Mouse (Mus musculus) telencephalon, adult 2 months (tissue): ENCODE results near the gene Pink1.
A peak's percentile ranks its signal among the peaks of the same experiment; 100 is the strongest.

Experiments used
- DNase-seq: peaks from one replicate; pipeline ENCODE4 v3.0.0-alpha.2; 2011; ENCODE audit warnings: low read depth, low spot score

The Pink1 gene

DNA sequence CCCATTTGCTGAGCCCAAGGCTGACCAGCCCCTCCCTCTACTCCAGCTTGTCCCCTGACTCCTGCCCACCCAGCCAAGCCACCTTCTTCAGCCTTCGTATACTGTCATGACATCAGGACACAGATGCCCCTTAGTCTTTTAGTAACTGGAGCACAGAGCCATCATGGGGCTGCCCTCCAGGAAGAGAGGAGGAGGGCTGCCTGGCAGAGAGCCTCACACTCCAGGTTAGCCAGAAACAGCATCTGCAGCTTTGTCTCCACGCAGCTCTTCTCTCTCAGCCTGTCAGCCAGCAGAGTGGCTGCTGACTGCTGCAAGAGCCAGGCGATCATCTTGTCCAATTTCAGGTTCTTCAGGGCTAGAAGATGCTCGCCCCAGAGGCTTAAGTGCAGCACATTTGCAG is 12.3 kb downstream of the Pink1 start:
- no peak for DNase-seq

GRCm38 (mm10) chr4:138313021-138313420 is 13.1 kb downstream of the Pink1 start:
- no peak for DNase-seq

DNA sequence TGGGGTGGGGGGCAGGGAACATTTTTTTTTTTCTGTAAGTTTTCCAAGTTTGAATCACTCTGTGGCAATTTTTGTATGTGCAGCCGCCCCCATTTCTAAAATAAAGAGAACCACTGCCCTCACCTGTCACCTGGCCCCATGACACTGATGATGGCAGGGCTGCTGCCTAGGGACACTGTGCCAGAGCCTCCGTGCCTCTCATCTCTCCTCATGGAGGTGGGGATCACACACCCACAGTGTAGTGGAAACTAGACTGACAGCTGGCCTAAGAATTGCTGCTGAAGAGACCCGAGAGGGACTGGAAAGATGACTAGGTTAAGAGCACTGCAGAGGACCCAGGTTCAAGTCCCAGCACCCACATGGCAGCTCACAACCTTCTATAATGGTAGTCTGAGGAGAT is 14.0 kb downstream of the Pink1 start:
- no peak for DNase-seq

GRCm38 (mm10) chr4:138311595-138311994 is 14.5 kb downstream of the Pink1 start:
- DNase-seq = no peak

- DNase-seq = no peak
Measured at GRCm38 (mm10) chr4:138310311-138310910, 15.7 kb downstream of the Pink1 start.

- DNase-seq = no peak
Measured at GRCm38 (mm10) chr4:138307739-138308138, 18.4 kb downstream of the Pink1 start.

- no peak for DNase-seq
Measured at GRCm38 (mm10) chr4:138307025-138307424, 19.1 kb downstream of the Pink1 start.

- DNase-seq = peak; percentile 99
Measured at GRCm38 (mm10) chr4:138304340-138305104, 21.6 kb downstream of the Pink1 start, which contains the start of gene Ddost. Ddost (plus strand) TSS chr4:138304730.

- DNase-seq = no peak
Measured at GRCm38 (mm10) chr4:138303742-138304141, 22.4 kb downstream of the Pink1 start.

DNA sequence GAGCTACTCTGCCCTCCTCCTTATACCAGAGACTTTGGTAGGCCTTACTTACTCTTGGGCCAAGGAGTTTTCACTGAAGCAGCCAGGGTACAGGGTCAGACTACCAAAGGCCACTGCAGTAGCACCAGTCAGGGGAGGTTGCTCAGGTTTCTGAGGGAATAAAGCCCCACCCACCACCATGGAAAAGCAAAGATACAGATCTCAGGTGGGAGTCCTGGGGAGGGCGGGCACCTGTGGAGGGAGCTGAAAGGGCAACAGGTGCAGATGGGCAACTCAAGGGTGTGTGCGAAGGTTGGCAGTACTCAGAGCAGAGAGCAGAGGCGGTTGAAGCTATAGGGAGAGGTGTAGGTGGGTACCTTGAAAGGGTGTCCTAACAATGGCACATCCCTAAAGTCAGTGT is 23.1 kb downstream of the Pink1 start:
- no peak for DNase-seq

DNA sequence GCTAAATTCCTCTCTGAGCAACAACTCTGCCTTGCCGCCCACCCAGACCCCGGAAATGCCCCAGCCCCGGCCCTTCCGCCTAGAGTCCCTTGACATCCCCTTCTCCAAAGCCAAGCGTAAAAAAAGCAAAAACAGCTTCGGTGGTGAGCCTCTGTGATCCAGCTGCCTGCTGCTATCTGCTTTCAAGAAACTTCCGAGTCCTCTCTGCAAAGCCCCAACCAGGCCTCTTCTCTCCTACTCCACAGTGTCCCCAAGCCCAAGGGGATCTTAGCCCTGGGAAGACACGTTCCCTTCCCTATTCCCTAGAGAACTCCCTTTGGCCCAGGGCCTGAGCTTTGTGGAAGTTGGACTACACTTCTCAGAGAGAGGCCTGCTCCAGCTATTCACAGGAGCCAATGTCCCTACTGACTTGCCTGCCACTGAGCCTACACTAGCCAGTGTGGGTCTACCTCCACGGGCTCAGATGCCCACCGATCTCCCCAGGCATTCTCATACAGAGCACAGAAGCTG is 24.8 kb downstream of the Pink1 start:
- no peak for DNase-seq

- no peak for DNase-seq
Measured at GRCm38 (mm10) chr4:138293949-138294550, 32.1 kb downstream of the Pink1 start.

- no peak for DNase-seq
Measured at GRCm38 (mm10) chr4:138293261-138293948, 32.7 kb downstream of the Pink1 start.

DNA sequence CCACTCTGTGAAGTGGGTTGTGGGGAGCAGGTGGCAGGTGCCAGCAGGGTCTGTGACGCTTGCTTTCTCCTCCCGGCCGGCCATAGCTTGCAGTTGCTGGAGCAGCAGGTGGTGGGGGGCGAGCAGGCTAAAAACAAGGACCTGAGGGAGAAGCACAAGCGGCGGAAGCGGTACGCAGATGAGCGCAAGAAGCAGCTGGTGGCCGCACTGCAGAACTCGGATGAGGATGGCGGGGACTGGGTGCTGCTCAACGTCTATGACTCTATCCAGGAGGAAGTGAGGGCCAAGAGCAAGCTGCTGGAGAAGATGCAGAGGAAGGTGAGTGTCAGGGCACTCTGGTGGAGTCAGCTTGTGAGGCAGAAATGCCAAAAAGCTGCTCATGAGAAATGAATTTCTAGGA is 34.1 kb downstream of the Pink1 start:
- DNase-seq = no peak

DNA sequence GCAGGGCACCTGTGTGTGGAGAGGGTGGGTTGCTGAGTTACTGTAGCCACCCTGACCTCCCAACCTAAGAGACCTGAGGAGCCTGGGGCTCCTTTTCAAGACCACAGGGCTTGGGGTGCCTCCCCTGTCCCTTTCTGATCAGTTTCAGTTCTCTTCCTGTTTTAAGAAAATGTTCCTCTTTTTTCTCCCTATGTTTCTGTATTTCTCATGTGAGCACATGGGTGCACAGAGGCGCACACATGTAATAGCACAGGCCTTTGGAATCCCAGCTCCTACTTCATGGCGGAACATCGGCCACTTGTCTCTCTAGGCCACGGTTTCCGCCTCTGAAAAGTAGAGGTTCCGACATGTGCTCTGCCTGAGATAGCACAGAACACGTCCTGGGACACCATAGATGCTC is 37.4 kb downstream of the Pink1 start:
- no peak for DNase-seq

- DNase-seq = no peak
Measured at GRCm38 (mm10) chr4:138286411-138286810, 39.7 kb downstream of the Pink1 start.

GRCm38 (mm10) chr4:138282834-138283233 is 43.3 kb downstream of the Pink1 start:
- peak; percentile 80 for DNase-seq

- DNase-seq = no peak
Measured at GRCm38 (mm10) chr4:138278346-138278745, 47.8 kb downstream of the Pink1 start.

GRCm38 (mm10) chr4:138272011-138272997 is 53.8 kb downstream of the Pink1 start:
- peak; percentile 89 for DNase-seq

- DNase-seq = no peak
Measured at GRCm38 (mm10) chr4:138267869-138268268, 58.2 kb downstream of the Pink1 start.
